Mouse (Mus musculus): ENCODE measurements around the gene Tmed8. TPM values are rescaled to one million over a fixed set of nuclear protein-coding genes. Genes with fewer than 3 reads are reported as not detected.

The Tmed8 gene
- total RNA-seq (2014; rRNA removed) (17.5 and 19.8 TPM in 2 replicates), polyA plus RNA-seq (2015; fragmentation: Nextera tagmentation; extraction: Ambion mirVana) (3.6 and 4.4 TPM in 2 replicates)

DNA sequence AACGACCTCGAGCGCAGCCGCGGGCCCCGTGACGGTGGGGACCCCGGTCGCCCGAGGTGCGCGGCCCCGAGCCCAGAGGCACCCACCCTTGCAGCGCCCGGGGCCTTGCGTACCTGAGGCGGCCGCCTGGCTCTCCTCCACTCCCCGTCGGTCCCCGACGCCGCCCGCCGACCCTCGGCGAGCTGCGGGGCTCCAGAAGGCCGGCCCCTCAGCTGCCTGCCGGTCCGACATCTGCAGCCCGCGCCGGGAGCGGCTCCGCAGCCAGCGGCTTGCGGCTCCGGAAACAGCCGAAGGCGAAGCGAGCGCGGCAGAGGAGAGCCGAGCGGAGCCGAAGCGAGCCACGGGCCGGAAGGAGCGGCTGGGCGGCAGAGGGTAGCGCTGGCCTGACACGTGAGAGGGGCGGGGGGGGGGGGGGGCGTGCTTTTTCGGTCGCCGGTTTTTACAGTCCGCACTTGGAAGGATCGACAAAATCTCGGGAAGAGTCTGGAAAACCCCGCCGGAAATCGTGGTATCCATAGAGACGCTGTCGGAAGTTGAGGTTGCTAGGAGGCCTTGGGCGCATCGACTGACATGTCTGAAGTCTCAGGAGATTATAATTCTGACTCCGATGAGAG lies at the start of gene Tmed8:
Tmed8 (minus strand) TSS at position 482 of the 614 bp plus-strand sequence.
- no peaks in the 10 kb centered on the region for H3K27me3 ChIP-seq (ENCODE audit: insufficient read depth, low read length)
- peak within 1 kb of the TSS; percentile 80 for H3K4me2 ChIP-seq (ENCODE audit: low read depth, low read length, poor library complexity, severe bottlenecking)
- H3K4me1 ChIP-seq (ENCODE audit: insufficient read depth, low read length) = peaks cover 2% of the 10 kb centered on the region; the same call in 1 of the 2 replicates
- peak within 1 kb of the TSS; percentile 96 for H3K27ac ChIP-seq (ENCODE audit: low read depth, low read length)
- no peaks in the 10 kb centered on the region for H3K36me3 ChIP-seq (ENCODE audit: insufficient read depth, low read length)
- H3K9ac ChIP-seq (replicated peaks; ENCODE audit: low read length, poor library complexity, severe bottlenecking) = peak within 1 kb of the TSS; percentile 98
- peak; percentile 95 for ATAC-seq (ENCODE audit: low FRiP score)
- no peak for TF ChIP-seq CTCF (IDR thresholded peaks at IDR 0.05)
- H3K9me3 ChIP-seq (ENCODE audit: low read length) = no peaks in the 10 kb centered on the region
- DNase-seq (ENCODE audit: low spot score) = peak; percentile 95
- peak within 1 kb of the TSS; percentile 94 for H3K4me3 ChIP-seq (ENCODE audit: low read depth, low read length)
- under 1% methylated on average over 64 of the region's 70 CpGs for WGBS

- Histone ChIP-seq H3K9ac (replicated peaks; ENCODE audit: low read length, poor library complexity, severe bottlenecking) (no peak within 1 kb of the TSS), H3K27ac (ENCODE audit: low read depth, low read length) (no peak within 1 kb of the TSS), H3K4me1 (ENCODE audit: insufficient read depth, low read length) (no peaks in the 10 kb centered on the region), H3K27me3 (ENCODE audit: insufficient read depth, low read length) (no peaks in the 10 kb centered on the region), H3K36me3 (ENCODE audit: insufficient read depth, low read length) (peaks cover 41% of the 10 kb centered on the region), H3K4me3 (ENCODE audit: low read depth, low read length) (no peak within 1 kb of the TSS), H3K9me3 (ENCODE audit: low read length) (no peaks in the 10 kb centered on the region), H3K4me2 (ENCODE audit: low read depth, low read length, poor library complexity, severe bottlenecking) (no peak within 1 kb of the TSS)
- no peak for ATAC-seq (ENCODE audit: low FRiP score)
- TF ChIP-seq CTCF (IDR thresholded peaks at IDR 0.05) = no peak
- no peak for DNase-seq (ENCODE audit: low spot score)
- WGBS = 89% methylated on average over 1 of the region's 1 CpGs
These were observed 38.4 kb upstream of the Tmed8 start, which contains the start of gene Noxred1 for GRCm38 (mm10) chr12:87238632-87239031. TSS of gene Noxred1 (minus strand) at chr12:87238732.

DNA sequence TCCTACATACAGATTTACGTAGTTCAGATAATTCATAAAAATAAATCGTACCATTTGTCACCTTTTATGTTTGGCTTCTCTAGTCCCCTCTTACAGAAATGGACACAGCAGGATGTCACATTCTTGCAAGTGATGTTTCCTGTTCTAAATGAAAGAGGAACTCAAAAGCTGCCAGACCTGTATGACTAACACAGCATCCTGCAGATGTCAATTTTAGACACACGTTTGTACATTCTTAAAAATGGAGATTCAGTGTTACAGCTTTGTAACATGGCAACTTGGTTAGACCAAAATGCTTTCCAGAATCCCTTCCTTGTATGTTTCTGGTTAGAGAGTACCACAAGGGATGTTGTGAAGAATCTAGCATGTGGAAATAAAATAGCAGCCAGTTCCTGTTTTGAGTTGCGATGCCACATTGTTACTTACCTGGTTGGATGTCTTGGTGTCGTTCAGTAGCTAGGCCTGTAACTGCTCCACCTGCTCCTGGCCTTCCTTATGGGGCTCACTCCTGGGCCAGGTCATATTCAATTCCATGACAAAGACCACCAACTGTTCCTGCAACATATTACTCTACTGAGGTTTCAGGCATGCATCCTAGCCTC lies 36.7 kb upstream of the Tmed8 start:
- Histone ChIP-seq H3K4me2 (ENCODE audit: low read depth, low read length, poor library complexity, severe bottlenecking) (no peak overlapping the region), H3K27ac (ENCODE audit: low read depth, low read length) (no peak overlapping the region), H3K9me3 (ENCODE audit: low read length) (no peaks in the 10 kb centered on the region), H3K9ac (replicated peaks; ENCODE audit: low read length, poor library complexity, severe bottlenecking) (no peak overlapping the region), H3K4me1 (ENCODE audit: insufficient read depth, low read length) (no peaks in the 10 kb centered on the region), H3K27me3 (ENCODE audit: insufficient read depth, low read length) (no peaks in the 10 kb centered on the region), H3K4me3 (ENCODE audit: low read depth, low read length) (no peak overlapping the region), H3K36me3 (ENCODE audit: insufficient read depth, low read length) (peaks cover 34% of the 10 kb centered on the region)
- 89% methylated on average over 5 of the region's 5 CpGs for WGBS
- ATAC-seq (ENCODE audit: low FRiP score) (no peak), DNase-seq (ENCODE audit: low spot score) (no peak)
- TF ChIP-seq CTCF (IDR thresholded peaks at IDR 0.05) = no peak

DNA sequence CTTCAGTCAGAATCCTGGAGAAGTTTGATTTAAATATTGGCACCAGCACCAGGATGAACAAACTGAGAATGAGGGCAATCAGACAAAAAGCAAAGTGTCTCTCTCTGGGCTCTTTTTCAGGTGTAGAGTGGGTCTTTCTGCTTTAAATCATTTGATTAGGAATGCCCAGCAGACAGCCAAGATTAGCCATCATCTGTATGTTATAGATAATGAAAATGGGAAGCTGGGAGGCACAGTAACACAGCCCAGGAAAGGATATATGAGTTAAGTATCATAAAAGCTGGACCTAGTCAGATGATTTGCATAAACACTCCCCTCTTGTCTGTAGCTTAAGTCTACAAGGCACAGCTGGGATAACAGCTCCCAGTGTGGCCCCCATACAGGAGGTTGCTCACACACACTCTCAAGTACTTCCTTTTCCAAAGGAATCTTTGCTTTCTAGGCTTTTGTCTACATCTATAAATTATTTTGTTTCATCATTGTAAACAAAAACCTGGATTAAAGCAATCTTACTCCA lies 30.2 kb upstream of the Tmed8 start:
- no peak for TF ChIP-seq CTCF (IDR thresholded peaks at IDR 0.05)
- no peak overlapping the region for H3K27ac ChIP-seq (ENCODE audit: low read depth, low read length)
- H3K4me1 ChIP-seq (ENCODE audit: insufficient read depth, low read length) = no peaks in the 10 kb centered on the region
- H3K9ac ChIP-seq (replicated peaks; ENCODE audit: low read length, poor library complexity, severe bottlenecking) = no peak overlapping the region
- H3K9me3 ChIP-seq (ENCODE audit: low read length) = no peaks in the 10 kb centered on the region
- DNase-seq (ENCODE audit: low spot score) = no peak
- no peaks in the 10 kb centered on the region for H3K27me3 ChIP-seq (ENCODE audit: insufficient read depth, low read length)
- no peak for ATAC-seq (ENCODE audit: low FRiP score)
- H3K4me2 ChIP-seq (ENCODE audit: low read depth, low read length, poor library complexity, severe bottlenecking) = no peak overlapping the region
- H3K36me3 ChIP-seq (ENCODE audit: insufficient read depth, low read length) = no peaks in the 10 kb centered on the region
- no peak overlapping the region for H3K4me3 ChIP-seq (ENCODE audit: low read depth, low read length)

GRCm38 (mm10) chr12:87229633-87230032 lies 29.4 kb upstream of the Tmed8 start:
- no peak overlapping the region for H3K4me2 ChIP-seq (ENCODE audit: low read depth, low read length, poor library complexity, severe bottlenecking)
- H3K36me3 ChIP-seq (ENCODE audit: insufficient read depth, low read length) = no peaks in the 10 kb centered on the region
- no peaks in the 10 kb centered on the region for H3K9me3 ChIP-seq (ENCODE audit: low read length)
- no peaks in the 10 kb centered on the region for H3K4me1 ChIP-seq (ENCODE audit: insufficient read depth, low read length)
- DNase-seq (ENCODE audit: low spot score) = no peak
- TF ChIP-seq CTCF (IDR thresholded peaks at IDR 0.05) = no peak
- H3K27ac ChIP-seq (ENCODE audit: low read depth, low read length) = no peak overlapping the region
- H3K27me3 ChIP-seq (ENCODE audit: insufficient read depth, low read length) = no peaks in the 10 kb centered on the region
- WGBS = 87% methylated on average over 2 of the region's 2 CpGs
- no peak overlapping the region for H3K4me3 ChIP-seq (ENCODE audit: low read depth, low read length)
- ATAC-seq (ENCODE audit: low FRiP score) = no peak
- no peak overlapping the region for H3K9ac ChIP-seq (replicated peaks; ENCODE audit: low read length, poor library complexity, severe bottlenecking)

- 0 out of 2 replicates have a peak, but pooled peaks have one; percentile 5 for TF ChIP-seq CTCF (IDR thresholded peaks at IDR 0.05)
- Histone ChIP-seq H3K4me3 (ENCODE audit: low read depth, low read length) (no peak overlapping the region), H3K9ac (replicated peaks; ENCODE audit: low read length, poor library complexity, severe bottlenecking) (no peak overlapping the region), H3K4me2 (ENCODE audit: low read depth, low read length, poor library complexity, severe bottlenecking) (no peak overlapping the region), H3K27ac (ENCODE audit: low read depth, low read length) (no peak overlapping the region), H3K4me1 (ENCODE audit: insufficient read depth, low read length) (no peaks in the 10 kb centered on the region), H3K27me3 (ENCODE audit: insufficient read depth, low read length) (no peaks in the 10 kb centered on the region), H3K9me3 (ENCODE audit: low read length) (no peaks in the 10 kb centered on the region), H3K36me3 (ENCODE audit: insufficient read depth, low read length) (no peaks in the 10 kb centered on the region)
- no peak for DNase-seq (ENCODE audit: low spot score)
- no peak for ATAC-seq (ENCODE audit: low FRiP score)
- WGBS = 76% methylated on average over 7 of the region's 7 CpGs
These were observed 26.5 kb upstream of the Tmed8 start for GRCm38 (mm10) chr12:87226801-87227200.
